ENCODE assay signal across 9 mouse cellular contexts in the genomic region with DNA sequence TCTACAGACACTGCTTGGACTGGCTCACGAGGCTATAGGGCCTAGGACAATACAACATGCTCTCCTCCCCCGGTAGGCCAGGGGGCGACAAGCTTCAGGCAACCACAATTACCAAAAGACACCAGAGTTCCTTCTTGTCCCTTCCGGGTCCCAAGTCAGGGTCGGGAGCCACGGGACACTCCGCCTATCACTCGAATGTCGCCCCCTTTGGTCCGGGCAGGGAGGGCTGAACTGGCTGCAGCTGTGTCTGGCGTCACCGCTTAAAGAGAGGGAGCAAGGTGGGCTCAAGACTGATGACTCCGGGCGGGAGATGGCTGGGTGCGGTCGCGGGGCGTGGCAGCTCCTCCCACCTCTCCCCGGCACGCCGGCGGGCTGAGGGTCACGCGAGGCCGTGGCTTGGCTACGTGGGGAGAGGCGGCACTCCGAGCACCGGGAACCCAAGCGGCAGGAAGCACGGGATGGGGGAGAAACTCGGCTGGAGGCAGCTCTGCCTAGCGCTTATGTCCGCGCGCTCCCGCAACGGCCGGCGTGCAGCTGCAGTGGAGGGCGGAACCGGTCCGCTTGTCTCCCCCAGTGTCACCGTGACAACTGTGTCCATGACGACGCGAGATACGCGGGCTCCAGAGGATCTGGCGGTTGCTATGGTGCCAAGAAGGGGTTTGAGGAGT. TPM values are rescaled to one million over a fixed set of nuclear protein-coding genes. Genes with fewer than 3 reads are reported as not detected.
A peak's percentile ranks its signal among the peaks of the same experiment; 100 is the strongest.
DNase-seq lines count a peak whose midpoint lies in the region; ATAC-seq lines count a peak whose summit lies in the region.
"Had no signal": no experiment of that assay in that cellular context is flagged by ENCODE, and none has a peak within 500 bp of the region (broad histone marks: within the 10 kb centered on the region; RNA-seq: fewer than 3 reads in every experiment).

Pnma1 (minus strand) TSS at position 536 of the 668 bp plus-strand sequence.

- peak; percentile 67 for ATAC-seq in CD4-positive, CD25-positive, alpha-beta regulatory T cell, adult 4 months
- ATAC-seq in forebrain, embryonic 12.5 days (ENCODE audit: low FRiP score): peak; percentile 96
- ATAC-seq in heart, embryonic 15.5 days (replicated peaks; ENCODE audit: insufficient number of reproducible peaks, insufficient read depth, low FRiP score, low read depth): peak; percentile 77
- peak; percentile 64 for ATAC-seq in liver, embryonic 13.5 days (ENCODE audit: low read depth)
- ATAC-seq: Patski had no signal

- H3K36me3 ChIP-seq in forebrain, embryonic 12.5 days (replicated peaks): peaks cover 19% of the 10 kb centered on the region
- H3K36me3 ChIP-seq in heart, embryonic 15.5 days: peaks cover 17% of the 10 kb centered on the region
- H3K36me3 ChIP-seq in liver, embryonic 13.5 days: peaks cover 37% of the 10 kb centered on the region
- peaks cover 16% of the 10 kb centered on the region for H3K36me3 ChIP-seq in splenic B cell, adult 2 months (ENCODE audit: control insufficient read depth, insufficient read depth, low read length, poor library complexity, severe bottlenecking)

- peak; percentile 62 for DNase-seq in c-Kit-positive CD71-negative TER-119-negative erythroid progenitor cells, embryonic 14.5 days (ENCODE audit: low read depth)
- DNase-seq in kidney, postnatal 14 days: peak; percentile 72
- peak; percentile 77 for DNase-seq in liver, embryonic 13.5 days
- peak; percentile 38 to 54 for DNase-seq in natural killer cell, adult 2 months (ENCODE audit: low spot score in 2 of 2)
- peak; percentile 67 for DNase-seq in splenic B cell, adult 2 months (ENCODE audit: low read depth, low spot score)

- H3K27ac ChIP-seq in forebrain, embryonic 12.5 days: peak within 1 kb of the TSS; percentile 81
- no peak within 1 kb of the TSS for H3K27ac ChIP-seq in heart, embryonic 15.5 days
- H3K27ac ChIP-seq in liver, embryonic 13.5 days: peak within 1 kb of the TSS; percentile 96

- peak within 1 kb of the TSS; percentile 86 for H3K4me2 ChIP-seq in forebrain, embryonic 12.5 days
- peak within 1 kb of the TSS; percentile 98 for H3K4me2 ChIP-seq in heart, embryonic 15.5 days
- H3K4me2 ChIP-seq in liver, embryonic 13.5 days: peak within 1 kb of the TSS; percentile 95

- H3K4me3 ChIP-seq in forebrain, embryonic 12.5 days (replicated peaks): peak within 1 kb of the TSS; percentile 59
- H3K4me3 ChIP-seq in heart, embryonic 15.5 days: peak within 1 kb of the TSS; percentile 69
- peak within 1 kb of the TSS; percentile 67 for H3K4me3 ChIP-seq in liver, embryonic 13.5 days (replicated peaks)

- H3K27me3 ChIP-seq in forebrain, embryonic 12.5 days: no peaks in the 10 kb centered on the region
- H3K27me3 ChIP-seq in heart, embryonic 15.5 days: no peaks in the 10 kb centered on the region
- no peaks in the 10 kb centered on the region for H3K27me3 ChIP-seq in liver, embryonic 13.5 days
- H3K27me3 ChIP-seq in splenic B cell, adult 2 months (ENCODE audit: control insufficient read depth, insufficient read depth, low read length, poor library complexity, severe bottlenecking): no peaks in the 10 kb centered on the region
- H3K27me3 ChIP-seq: Patski had no signal

- no peaks in the 10 kb centered on the region for H3K9me3 ChIP-seq in forebrain, embryonic 12.5 days
- H3K9me3 ChIP-seq in heart, embryonic 15.5 days (replicated peaks): no peaks in the 10 kb centered on the region
- no peaks in the 10 kb centered on the region for H3K9me3 ChIP-seq in liver, embryonic 13.5 days (replicated peaks)

- WGBS in forebrain, embryonic 12.5 days: 1% methylated on average over 50 of the region's 50 CpGs
- 2% methylated on average over 50 of the region's 50 CpGs for WGBS in heart, embryonic 15.5 days
- WGBS in liver, embryonic 13.5 days (ENCODE audit: insufficient replicate concordance): 3% methylated on average over 49 of the region's 50 CpGs

- peak within 1 kb of the TSS; percentile 63 for H3K9ac ChIP-seq in forebrain, embryonic 12.5 days
- H3K9ac ChIP-seq in heart, embryonic 15.5 days: peak within 1 kb of the TSS; percentile 65
- H3K9ac ChIP-seq in liver, embryonic 13.5 days: peak within 1 kb of the TSS; percentile 75

- H3K4me1 ChIP-seq in forebrain, embryonic 12.5 days: peaks cover 38% of the 10 kb centered on the region
- H3K4me1 ChIP-seq in heart, embryonic 15.5 days (replicated peaks): peaks cover 41% of the 10 kb centered on the region
- peaks cover 65% of the 10 kb centered on the region for H3K4me1 ChIP-seq in liver, embryonic 13.5 days (replicated peaks)

RNA-seq across cellular contexts. Expression of gene Pnma1, which starts in this region (rescaled TPM):
- polyA plus RNA-seq in CD4-positive, CD25-positive, alpha-beta regulatory T cell, adult 4 months (2017; shearing (Covaris generic)): not detected
- 2.8 and 3.4 TPM in 2 replicates for polyA plus RNA-seq in forebrain, embryonic 12.5 days (2016; fragmentation: Nextera tagmentation; extraction: Ambion mirVana)
- 0.42 and 0.55 TPM in 2 replicates for polyA plus RNA-seq in heart, embryonic 15.5 days (2015; fragmentation: Nextera tagmentation; extraction: Ambion mirVana)
- 0.14 TPM in 1 of 2 replicates, not detected in the other for polyA plus RNA-seq in liver, embryonic 13.5 days (2015; fragmentation: Nextera tagmentation; extraction: Ambion mirVana)

Comparison
In these comparisons a context has a peak if more than half of its experiments do, and no peak if none do; other contexts are left out.
1. Peak in ATAC-seq in CD4-positive, CD25-positive, alpha-beta regulatory T cell, adult 4 months; RNA of the gene not detected or under 1 TPM.
2. Peak in ATAC-seq, H3K4me3 ChIP-seq, H3K9ac ChIP-seq and H3K4me2 ChIP-seq in heart, embryonic 15.5 days; RNA of the gene not detected or under 1 TPM.
3. Peak in DNase-seq, ATAC-seq, H3K4me3 ChIP-seq, H3K27ac ChIP-seq, H3K9ac ChIP-seq and H3K4me2 ChIP-seq in liver, embryonic 13.5 days; RNA of the gene not detected or under 1 TPM.